Mouse (Mus musculus) frontal cortex, adult 2 months (tissue): Measurements from ENCODE around the gene Fam186a. TPM values are rescaled to one million over a fixed set of nuclear protein-coding genes. Genes with fewer than 3 reads are reported as not detected.

Source experiments
- DNase-seq, 2 experiments: peaks; one replicate each; pipeline ENCODE4 v3.0.0; 2022; ENCODE audit warnings: low spot score in 1 of 2; ENCODE audit errors: extremely low spot score in 1 of 2
- polyA plus RNA-seq: library from polyadenylated mRNA; depleted of rRNA; stranded (reverse); fragments of >200 nt; gene quantifications from 2 replicates; pipeline ENCODE4 v1.2.3, GENCODE M21; 2012; rRNA removed

Fam186a gene
- polyA plus RNA-seq, 1 experiment, result 0.04 TPM

- peak; percentile 56 to 77 for DNase-seq
Observed at GRCm38 (mm10) chr15:99875334-99875869, 91.5 kb downstream of the Fam186a start, which contains the start of gene Lima1. Lima1 (minus strand) TSS chr15:99875456.

- peak in 1 of 2 experiments; percentile 13 for DNase-seq
Observed at GRCm38 (mm10) chr15:99874612-99875333, 92.1 kb downstream of the Fam186a start.

GRCm38 (mm10) chr15:99872543-99872942 lies 94.3 kb downstream of the Fam186a start:
- DNase-seq, result no peak

Other genes with a start within 250 kb of the Fam186a start
- 52.2 and 56.5 TPM in 2 replicates for gene Gpd1, start 249.5 kb downstream of the Fam186a start, polyA plus RNA-seq
- 218 and 238 TPM in 2 replicates for gene Cox14, start 241.4 kb downstream of the Fam186a start, polyA plus RNA-seq
- 45.7 and 48.0 TPM in 2 replicates for gene Cers5, start 194.2 kb downstream of the Fam186a start, polyA plus RNA-seq
- 16.4 and 17.6 TPM in 2 replicates for gene Lima1, start 91.6 kb downstream of the Fam186a start, polyA plus RNA-seq
- 21.6 and 23.3 TPM in 2 replicates for gene Larp4, start 3.0 kb upstream of the Fam186a start, polyA plus RNA-seq
- gene Dip2b, start 71.6 kb upstream of the Fam186a start, polyA plus RNA-seq, result 30.7 and 31.9 TPM in 2 replicates